Mouse (Mus musculus): ENCODE results near the gene Gm5460. TPM values are rescaled to one million over a fixed set of nuclear protein-coding genes. Genes with fewer than 3 reads are reported as not detected.

Gm5460 gene
- polyA plus RNA-seq, 1 experiment, result not detected

DNA sequence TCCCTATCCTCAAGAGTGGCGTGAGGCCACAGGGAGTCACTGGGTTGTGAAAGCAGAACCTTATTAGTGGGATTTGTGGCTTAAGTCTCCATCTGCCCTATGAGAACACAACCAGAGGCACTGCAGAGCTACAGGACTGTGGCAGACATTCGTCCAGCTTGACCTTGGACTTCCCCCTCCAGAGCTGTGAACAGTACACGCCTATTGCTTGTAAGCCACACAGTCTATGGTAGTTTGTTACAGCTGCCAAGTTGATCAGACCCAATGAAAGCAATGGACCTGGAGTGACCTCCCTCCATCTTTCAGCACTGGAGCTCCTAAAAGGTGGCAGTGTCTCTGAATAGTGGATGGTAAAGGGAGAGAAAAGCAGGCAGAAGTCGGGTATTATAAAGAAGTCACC is 61.7 kb downstream of the Gm5460 start:
- Histone ChIP-seq H3K36me3 (ENCODE audit: control insufficient read depth, insufficient read depth, low read length, poor library complexity, severe bottlenecking) (no peaks in the 10 kb centered on the region), H3K27me3 (ENCODE audit: control insufficient read depth, insufficient read depth, low read length, poor library complexity, severe bottlenecking) (no peaks in the 10 kb centered on the region), H3K4me1 (ENCODE audit: control insufficient read depth, insufficient read depth, low read length) (no peaks in the 10 kb centered on the region), H3K9me3 (replicated peaks; ENCODE audit: control insufficient read depth, insufficient read depth, low read length, poor library complexity, severe bottlenecking) (no peaks in the 10 kb centered on the region), H3K9ac (ENCODE audit: low read depth, poor library complexity, severe bottlenecking) (no peak overlapping the region), H3K4me3 (ENCODE audit: low read depth, low read length) (no peak overlapping the region), H3K27ac (ENCODE audit: insufficient read depth, low read length) (no peak overlapping the region)
- no peak for TF ChIP-seq POLR2A (IDR thresholded peaks at IDR 0.05; ENCODE audit: insufficient read depth, low read length)
- no peak for TF ChIP-seq CTCF (IDR thresholded peaks at IDR 0.05; ENCODE audit: low read depth, low read length)
- TF ChIP-seq EP300 (IDR thresholded peaks at IDR 0.05; ENCODE audit: insufficient read depth, low read depth, low read length), result no peak

GRCm38 (mm10) chr14:34080321-34080997 is 63.9 kb downstream of the Gm5460 start:
- Histone ChIP-seq H3K36me3 (ENCODE audit: control insufficient read depth, insufficient read depth, low read length, poor library complexity, severe bottlenecking) (no peaks in the 10 kb centered on the region), H3K4me3 (ENCODE audit: low read depth, low read length) (no peak overlapping the region), H3K27ac (ENCODE audit: insufficient read depth, low read length) (no peak overlapping the region), H3K27me3 (ENCODE audit: control insufficient read depth, insufficient read depth, low read length, poor library complexity, severe bottlenecking) (no peaks in the 10 kb centered on the region), H3K9ac (ENCODE audit: low read depth, poor library complexity, severe bottlenecking) (no peak overlapping the region), H3K9me3 (replicated peaks; ENCODE audit: control insufficient read depth, insufficient read depth, low read length, poor library complexity, severe bottlenecking) (no peaks in the 10 kb centered on the region), H3K4me1 (ENCODE audit: control insufficient read depth, insufficient read depth, low read length) (peaks cover 6% of the 10 kb centered on the region)
- no peak for TF ChIP-seq EP300 (IDR thresholded peaks at IDR 0.05; ENCODE audit: insufficient read depth, low read depth, low read length)
- TF ChIP-seq CTCF (IDR thresholded peaks at IDR 0.05; ENCODE audit: low read depth, low read length), result peak; percentile 89

GRCm38 (mm10) chr14:34085731-34086130 is 69.2 kb downstream of the Gm5460 start, which contains the start of gene Anxa8:
Anxa8 (plus strand) TSS chr14:34085981.
- TF ChIP-seq CTCF (IDR thresholded peaks at IDR 0.05; ENCODE audit: low read depth, low read length) (no peak), POLR2A (IDR thresholded peaks at IDR 0.05; ENCODE audit: insufficient read depth, low read length) (no peak), EP300 (IDR thresholded peaks at IDR 0.05; ENCODE audit: insufficient read depth, low read depth, low read length) (peak; percentile 54; the same call in 1 of the 2 replicates)
- H3K27me3 ChIP-seq (ENCODE audit: control insufficient read depth, insufficient read depth, low read length, poor library complexity, severe bottlenecking), result no peaks in the 10 kb centered on the region

DNA sequence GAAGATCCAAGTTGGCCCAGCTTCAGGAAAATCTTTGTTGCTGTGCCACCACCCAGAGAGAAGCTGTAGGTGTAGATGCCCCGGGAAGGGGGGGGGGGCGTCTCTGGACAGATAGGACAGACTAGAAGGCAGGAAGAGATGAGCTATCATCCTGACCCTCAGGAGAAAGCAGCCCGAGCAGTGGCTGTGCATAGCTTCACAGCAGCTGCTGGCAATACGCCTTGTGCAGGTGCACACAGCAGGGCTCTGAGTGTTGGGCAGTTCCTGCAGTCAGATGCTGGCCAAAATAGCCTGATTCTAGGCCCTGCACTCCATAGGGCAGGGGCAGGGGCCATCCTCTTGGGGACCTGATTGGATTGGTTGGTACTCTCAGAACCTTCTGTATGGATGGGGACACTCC is 70.2 kb downstream of the Gm5460 start:
- Histone ChIP-seq H3K27me3 (ENCODE audit: control insufficient read depth, insufficient read depth, low read length, poor library complexity, severe bottlenecking) (no peaks in the 10 kb centered on the region), H3K9ac (ENCODE audit: low read depth, poor library complexity, severe bottlenecking) (no peak overlapping the region)
- TF ChIP-seq CTCF (IDR thresholded peaks at IDR 0.05; ENCODE audit: low read depth, low read length), result no peak

More at GRCm38 (mm10) chr14:34085731-34086130, 69.2 kb downstream of the Gm5460 start, which contains the start of gene Anxa8:
- Histone ChIP-seq H3K4me3 (ENCODE audit: low read depth, low read length) (no peak within 1 kb of the TSS), H3K27ac (ENCODE audit: insufficient read depth, low read length) (peak within 1 kb of the TSS; percentile 42), H3K36me3 (ENCODE audit: control insufficient read depth, insufficient read depth, low read length, poor library complexity, severe bottlenecking) (no peaks in the 10 kb centered on the region), H3K9ac (ENCODE audit: low read depth, poor library complexity, severe bottlenecking) (no peak within 1 kb of the TSS), H3K9me3 (replicated peaks; ENCODE audit: control insufficient read depth, insufficient read depth, low read length, poor library complexity, severe bottlenecking) (no peaks in the 10 kb centered on the region), H3K4me1 (ENCODE audit: control insufficient read depth, insufficient read depth, low read length) (peaks cover 8% of the 10 kb centered on the region)

GRCm38 (mm10) chr14:34087856-34088398 is 71.4 kb downstream of the Gm5460 start:
- no peak overlapping the region for H3K4me3 ChIP-seq (ENCODE audit: low read depth, low read length)
- H3K36me3 ChIP-seq (ENCODE audit: control insufficient read depth, insufficient read depth, low read length, poor library complexity, severe bottlenecking), result no peaks in the 10 kb centered on the region
- peaks cover 8% of the 10 kb centered on the region for H3K4me1 ChIP-seq (ENCODE audit: control insufficient read depth, insufficient read depth, low read length)
- no peaks in the 10 kb centered on the region for H3K9me3 ChIP-seq (replicated peaks; ENCODE audit: control insufficient read depth, insufficient read depth, low read length, poor library complexity, severe bottlenecking)
- no peak for TF ChIP-seq POLR2A (IDR thresholded peaks at IDR 0.05; ENCODE audit: insufficient read depth, low read length)
- no peak for TF ChIP-seq CTCF (IDR thresholded peaks at IDR 0.05; ENCODE audit: low read depth, low read length)
- no peak for TF ChIP-seq EP300 (IDR thresholded peaks at IDR 0.05; ENCODE audit: insufficient read depth, low read depth, low read length)
- no peak overlapping the region for H3K9ac ChIP-seq (ENCODE audit: low read depth, poor library complexity, severe bottlenecking)
- no peak overlapping the region for H3K27ac ChIP-seq (ENCODE audit: insufficient read depth, low read length)
- H3K27me3 ChIP-seq (ENCODE audit: control insufficient read depth, insufficient read depth, low read length, poor library complexity, severe bottlenecking), result no peaks in the 10 kb centered on the region

More for the DNA sequence above, 70.2 kb downstream of the Gm5460 start:
- Histone ChIP-seq H3K9me3 (replicated peaks; ENCODE audit: control insufficient read depth, insufficient read depth, low read length, poor library complexity, severe bottlenecking) (no peaks in the 10 kb centered on the region), H3K27ac (ENCODE audit: insufficient read depth, low read length) (no peak overlapping the region), H3K4me3 (ENCODE audit: low read depth, low read length) (no peak overlapping the region), H3K4me1 (ENCODE audit: control insufficient read depth, insufficient read depth, low read length) (peaks cover 8% of the 10 kb centered on the region), H3K36me3 (ENCODE audit: control insufficient read depth, insufficient read depth, low read length, poor library complexity, severe bottlenecking) (no peaks in the 10 kb centered on the region)

DNA sequence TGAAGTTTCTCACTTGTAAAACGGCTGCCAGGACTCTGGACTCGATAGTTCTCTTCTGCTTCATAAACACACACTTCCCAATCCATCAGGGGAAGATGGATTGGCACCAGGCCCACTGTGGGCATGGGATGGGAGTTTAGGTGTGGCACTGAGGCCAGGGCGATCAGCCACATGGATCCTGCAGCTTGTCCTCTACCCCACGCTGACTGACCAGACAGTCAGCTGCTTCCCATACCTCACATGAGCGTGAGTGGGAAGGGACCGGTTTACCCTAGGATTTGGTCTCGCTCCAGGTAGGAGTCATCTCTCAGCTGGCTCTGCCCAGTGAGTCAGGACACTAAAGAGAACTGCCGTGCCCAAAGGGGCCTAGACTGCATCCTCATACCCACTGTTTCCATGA is 73.2 kb downstream of the Gm5460 start:
- H3K4me3 ChIP-seq (ENCODE audit: low read depth, low read length), result no peak overlapping the region
- TF ChIP-seq CTCF (IDR thresholded peaks at IDR 0.05; ENCODE audit: low read depth, low read length) (no peak), POLR2A (IDR thresholded peaks at IDR 0.05; ENCODE audit: insufficient read depth, low read length) (no peak), EP300 (IDR thresholded peaks at IDR 0.05; ENCODE audit: insufficient read depth, low read depth, low read length) (no peak)
- no peaks in the 10 kb centered on the region for H3K36me3 ChIP-seq (ENCODE audit: control insufficient read depth, insufficient read depth, low read length, poor library complexity, severe bottlenecking)
- no peak overlapping the region for H3K27ac ChIP-seq (ENCODE audit: insufficient read depth, low read length)
- H3K4me1 ChIP-seq (ENCODE audit: control insufficient read depth, insufficient read depth, low read length), result peaks cover 5% of the 10 kb centered on the region
- H3K27me3 ChIP-seq (ENCODE audit: control insufficient read depth, insufficient read depth, low read length, poor library complexity, severe bottlenecking), result no peaks in the 10 kb centered on the region
- H3K9me3 ChIP-seq (replicated peaks; ENCODE audit: control insufficient read depth, insufficient read depth, low read length, poor library complexity, severe bottlenecking), result no peaks in the 10 kb centered on the region
- H3K9ac ChIP-seq (ENCODE audit: low read depth, poor library complexity, severe bottlenecking), result no peak overlapping the region
